9 mouse cellular contexts compared by ENCODE assay signal in the genomic region with DNA sequence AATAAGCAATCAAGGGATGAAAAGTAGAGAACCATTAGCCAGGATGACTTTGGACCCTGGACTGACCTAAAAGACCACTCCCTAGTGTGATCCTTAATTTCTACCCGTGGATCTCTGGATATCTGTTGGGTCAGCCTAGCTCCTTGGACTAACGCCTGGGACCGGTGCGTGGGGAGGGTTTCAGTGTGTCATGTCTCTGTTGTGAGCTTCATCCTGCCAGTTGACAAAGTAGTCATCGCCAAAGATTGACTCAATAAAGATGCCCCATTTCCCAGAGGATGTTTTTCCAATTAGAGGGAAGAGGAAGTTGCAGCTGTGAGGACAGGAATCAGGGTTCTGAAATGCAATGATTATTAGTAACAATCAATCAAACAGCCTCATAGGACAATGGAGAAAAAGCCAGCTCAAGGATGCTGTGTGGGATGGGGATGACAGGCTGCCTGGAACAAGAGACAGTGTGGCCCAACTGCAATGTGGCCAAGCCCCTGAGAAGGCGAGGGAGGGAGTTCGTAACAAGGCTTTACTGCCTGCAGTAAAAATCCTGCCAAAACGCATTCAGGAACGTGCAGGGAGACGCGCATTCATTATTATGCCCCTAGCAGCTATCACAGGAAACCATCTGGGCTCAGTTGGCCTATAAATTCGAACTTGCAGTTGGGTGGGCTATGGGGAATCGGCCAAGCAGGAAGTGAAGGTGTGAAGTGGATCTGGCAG. TPM values are rescaled to one million over a fixed set of nuclear protein-coding genes. Genes with fewer than 3 reads are reported as not detected.
A peak's percentile ranks its signal among the peaks of the same experiment; 100 is the strongest.
DNase-seq lines count a peak whose midpoint lies in the region; ATAC-seq lines count a peak whose summit lies in the region.
"Had no signal": no experiment of that assay in that cellular context is flagged by ENCODE, and none has a peak within 500 bp of the region (broad histone marks: within the 10 kb centered on the region; RNA-seq: fewer than 3 reads in every experiment).

No protein-coding gene starts in this region.

- H3K36me3 ChIP-seq in forebrain, embryonic 15.5 days = no peaks in the 10 kb centered on the region
- no peaks in the 10 kb centered on the region for H3K36me3 ChIP-seq in forebrain, embryonic 10.5 days (replicated peaks)
- no peaks in the 10 kb centered on the region for H3K36me3 ChIP-seq in limb, embryonic 10.5 days
- H3K36me3 ChIP-seq in intestine, embryonic 16.5 days (ENCODE audit: control insufficient read depth, insufficient read depth, low read length) = no peaks in the 10 kb centered on the region

- H3K9ac ChIP-seq in forebrain, embryonic 15.5 days (replicated peaks) = no peak overlapping the region
- no peak overlapping the region for H3K9ac ChIP-seq in intestine, embryonic 16.5 days (ENCODE audit: low read depth, low read length)

- DNase-seq in forebrain, embryonic 10.5 days (ENCODE audit: extremely low spot score, low spot score) = no peak
- peak; percentile 58 for DNase-seq in MEL-GATA-1-ER (ENCODE audit: extremely low read depth, low read depth)
- peak; percentile 29 to 38 for DNase-seq in heart, postnatal 10 days
- DNase-seq in limb, embryonic 10.5 days (ENCODE audit: low spot score) = peak; percentile 51
- no peak for DNase-seq in left cerebral cortex, adult 18-20 months (ENCODE audit: low spot score in 2 of 2)
- DNase-seq in right cerebral cortex, postnatal 14 days = no peak
- DNase-seq: cerebellum, adult 11 months had no signal

- 36% methylated on average over 13 of the region's 13 CpGs for WGBS in forebrain, embryonic 15.5 days
- 78% methylated on average over 13 of the region's 13 CpGs for whole genome bisulfite sequencing in forebrain, embryonic 10.5 days
- 33% methylated on average over 13 of the region's 13 CpGs for WGBS in limb, embryonic 10.5 days
- WGBS in intestine, embryonic 16.5 days = 53% methylated on average over 13 of the region's 13 CpGs

- H3K27ac ChIP-seq in forebrain, embryonic 15.5 days (replicated peaks) = peak overlapping the region; percentile 46
- H3K27ac ChIP-seq in forebrain, embryonic 10.5 days = no peak overlapping the region
- peak overlapping the region; percentile 59 for H3K27ac ChIP-seq in limb, embryonic 10.5 days
- no peak overlapping the region for H3K27ac ChIP-seq in intestine, embryonic 16.5 days (ENCODE audit: low read length)

- peak; percentile 66 for ATAC-seq in forebrain, embryonic 15.5 days (replicated peaks)
- ATAC-seq in intestine, embryonic 16.5 days = no peak; the same call in 1 of the 2 replicates

- H3K4me3 ChIP-seq in forebrain, embryonic 15.5 days = no peak overlapping the region
- H3K4me3 ChIP-seq in forebrain, embryonic 10.5 days = no peak overlapping the region
- H3K4me3 ChIP-seq in limb, embryonic 10.5 days = no peak overlapping the region
- H3K4me3 ChIP-seq in intestine, embryonic 16.5 days (ENCODE audit: low read length) = no peak overlapping the region

- no peak overlapping the region for H3K4me2 ChIP-seq in forebrain, embryonic 15.5 days (replicated peaks)
- no peak overlapping the region for H3K4me2 ChIP-seq in intestine, embryonic 16.5 days (ENCODE audit: low read depth, low read length)

- intact Hi-C loops in heart, postnatal 10 days (cut with DNase I) = no loop called here

- no peaks in the 10 kb centered on the region for H3K27me3 ChIP-seq in forebrain, embryonic 15.5 days
- peaks cover 37% of the 10 kb centered on the region for H3K27me3 ChIP-seq in forebrain, embryonic 10.5 days (ENCODE audit: poor library complexity, severe bottlenecking)
- no peaks in the 10 kb centered on the region for H3K27me3 ChIP-seq in limb, embryonic 10.5 days (ENCODE audit: low read depth, poor library complexity, severe bottlenecking)
- no peaks in the 10 kb centered on the region for H3K27me3 ChIP-seq in intestine, embryonic 16.5 days (replicated peaks; ENCODE audit: control insufficient read depth, insufficient read depth, low read length)

- no peaks in the 10 kb centered on the region for H3K9me3 ChIP-seq in forebrain, embryonic 15.5 days
- no peaks in the 10 kb centered on the region for H3K9me3 ChIP-seq in forebrain, embryonic 10.5 days
- no peaks in the 10 kb centered on the region for H3K9me3 ChIP-seq in limb, embryonic 10.5 days (replicated peaks)
- H3K9me3 ChIP-seq in intestine, embryonic 16.5 days (ENCODE audit: control insufficient read depth, low read length) = no peaks in the 10 kb centered on the region

- peaks cover 22% of the 10 kb centered on the region for H3K4me1 ChIP-seq in forebrain, embryonic 15.5 days
- peaks cover 43% of the 10 kb centered on the region for H3K4me1 ChIP-seq in forebrain, embryonic 10.5 days
- H3K4me1 ChIP-seq in limb, embryonic 10.5 days = peaks cover 66% of the 10 kb centered on the region
- 0 out of 2 replicates have a peak, but pooled peaks cover 4% of the 10 kb centered on the region for H3K4me1 ChIP-seq in intestine, embryonic 16.5 days (ENCODE audit: control insufficient read depth, insufficient read depth, low read length)

RNA-seq across cellular contexts. Expression of a gene that starts 27.3 kb away (rescaled TPM):
- 21.8 and 23.6 TPM in 2 replicates for polyA plus RNA-seq in forebrain, embryonic 15.5 days (2015; fragmentation: Nextera tagmentation; extraction: Ambion mirVana)
- 24.3 and 26.4 TPM in 2 replicates for polyA plus RNA-seq in forebrain, embryonic 10.5 days (2016; fragmentation: Nextera tagmentation; extraction: Ambion mirVana)
- 10 to 100 TPM; 20.8 to 25.1 TPM for total RNA-seq in heart, postnatal 10 days (2021)
- 29.3 and 30.6 TPM in 2 replicates for polyA plus RNA-seq in limb, embryonic 10.5 days (2016; fragmentation: Nextera tagmentation; extraction: Ambion mirVana)
- total RNA-seq in left cerebral cortex, adult 18-20 months (2021) = 10 to 100 TPM; 17.3 to 18.5 TPM
- 12.6 and 14.6 TPM in 2 replicates for polyA plus RNA-seq in intestine, embryonic 16.5 days (2015; fragmentation: Nextera tagmentation; extraction: Ambion mirVana)

Comparison
In these comparisons a context has a peak if more than half of its experiments do, and no peak if none do; other contexts are left out.
1. H3K27ac ChIP-seq: peak in forebrain, embryonic 15.5 days (single experiment) and limb, embryonic 10.5 days (single experiment); none in forebrain, embryonic 10.5 days (single experiment) and intestine, embryonic 16.5 days (single experiment).
2. DNase-seq: peak in MEL-GATA-1-ER (single experiment), heart, postnatal 10 days (2 of 2) and limb, embryonic 10.5 days (single experiment); none in forebrain, embryonic 10.5 days (single experiment), left cerebral cortex, adult 18-20 months (0 of 2) and right cerebral cortex, postnatal 14 days (single experiment).